Mouse (Mus musculus) thymus, adult 2 months (tissue): Measurements from ENCODE around the gene Tmem255a.

ENCODE experiments used
- CTCF ChIP-seq: fragments of 200-500 bp; IDR thresholded peaks from 2 replicates; pipeline ENCODE4 v1.5.1; 2012; ENCODE audit warnings: mild to moderate bottlenecking, control low read depth, low read length, moderate library complexity, borderline replicate concordance; ENCODE audit not compliant: control insufficient read depth, poor library complexity, insufficient read depth; ENCODE audit errors: extremely low read depth
- POLR2A ChIP-seq: fragments of 200-500 bp; IDR thresholded peaks from 2 replicates; pipeline ENCODE4 v1.6.1; 2012; ENCODE audit warnings: mild to moderate bottlenecking, low read length, control low read depth, moderate library complexity; ENCODE audit not compliant: control insufficient read depth, poor library complexity, insufficient read depth; ENCODE audit errors: extremely low read depth

DNA sequence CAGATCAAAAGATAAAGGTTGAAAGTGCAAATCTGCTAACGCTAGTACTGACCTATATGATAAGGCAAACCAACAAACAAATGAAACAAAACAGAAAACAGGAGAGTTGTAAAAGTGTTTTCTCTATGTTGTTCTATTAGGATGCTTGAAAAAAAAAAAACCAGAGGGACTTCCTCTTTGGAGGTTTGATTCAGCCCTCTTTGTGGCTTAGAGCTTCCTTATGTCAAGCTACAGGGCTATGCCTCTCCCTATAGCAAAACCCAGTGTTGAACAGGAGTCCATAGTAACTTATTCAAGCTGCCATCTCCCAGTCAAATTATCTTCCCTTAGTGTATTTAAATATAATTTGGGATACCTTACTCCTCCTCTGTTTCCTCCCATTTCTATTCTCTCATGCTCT, 44.8 kb downstream of the Tmem255a start:
- TF ChIP-seq CTCF (no peak), POLR2A (no peak)
